Mouse (Mus musculus) lung, adult 10 weeks (tissue): ENCODE results near the gene Rhoa. TPM values are rescaled to one million over a fixed set of nuclear protein-coding genes. Genes with fewer than 3 reads are reported as not detected.

ENCODE experiments used
- polyA plus RNA-seq: library from polyadenylated mRNA; stranded (reverse); fragments of 350-450 nt; fragmentation: Illumina TruSeq; extraction: RNeasy Lipid Tissue Mini Kit (QIAGEN cat#74804); gene quantifications from one replicate; pipeline ENCODE4 v1.2.3, GENCODE M21; 2014; ENCODE audit warnings: low read depth, low replicate concordance; ENCODE audit not compliant: insufficient read depth

Gene Rhoa
- polyA plus RNA-seq, result 388 TPM

DNA sequence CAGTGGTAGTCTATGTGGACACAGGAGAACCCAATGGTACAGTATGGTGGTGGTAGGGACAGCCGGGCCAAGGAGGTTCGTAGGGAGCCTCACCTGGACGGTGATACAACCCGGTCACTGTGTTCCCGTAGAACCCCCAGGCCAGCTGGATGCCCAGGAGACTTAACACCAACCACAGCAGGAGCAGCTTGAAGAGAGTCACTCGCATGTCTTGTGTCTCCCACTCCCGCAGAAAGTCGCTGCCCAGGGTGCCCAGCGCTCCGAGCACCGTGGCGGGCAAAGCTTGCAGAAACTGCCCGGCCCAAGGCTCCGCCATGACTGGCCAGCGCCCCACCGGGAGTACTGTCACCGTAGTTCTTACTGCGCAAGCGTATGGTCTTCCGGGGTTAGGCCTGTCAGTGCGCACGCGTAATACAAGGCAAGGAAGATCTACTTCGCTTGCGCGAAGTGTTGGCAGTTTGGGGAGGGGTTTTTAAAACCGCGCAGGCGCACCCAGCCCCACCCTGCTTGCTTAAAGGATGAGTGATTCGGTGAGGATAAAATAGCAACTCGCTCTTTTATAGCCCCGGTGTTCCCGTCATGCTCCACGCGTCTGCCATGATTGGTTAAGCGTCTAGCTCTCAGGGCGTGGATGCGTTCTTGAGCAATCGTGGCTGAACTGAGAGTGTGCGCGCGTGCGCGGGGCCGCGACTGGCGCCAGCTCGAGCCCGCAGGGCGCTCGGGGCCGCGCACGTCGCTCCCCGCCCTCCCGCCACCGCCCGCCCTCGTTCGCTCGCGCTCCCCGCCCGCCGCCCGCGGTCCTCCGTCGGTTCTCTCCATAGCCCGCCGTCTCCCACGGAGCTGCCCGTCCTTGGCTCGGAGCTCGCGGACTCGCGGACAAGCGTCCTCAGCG is at the start of gene Rhoa, which contains the start of gene Tcta:
Gene Rhoa, plus strand, starts transcription at position 501 of the 892 bp plus-strand sequence.
Gene Tcta, minus strand, starts transcription at position 532 of the 892 bp plus-strand sequence.

DNA sequence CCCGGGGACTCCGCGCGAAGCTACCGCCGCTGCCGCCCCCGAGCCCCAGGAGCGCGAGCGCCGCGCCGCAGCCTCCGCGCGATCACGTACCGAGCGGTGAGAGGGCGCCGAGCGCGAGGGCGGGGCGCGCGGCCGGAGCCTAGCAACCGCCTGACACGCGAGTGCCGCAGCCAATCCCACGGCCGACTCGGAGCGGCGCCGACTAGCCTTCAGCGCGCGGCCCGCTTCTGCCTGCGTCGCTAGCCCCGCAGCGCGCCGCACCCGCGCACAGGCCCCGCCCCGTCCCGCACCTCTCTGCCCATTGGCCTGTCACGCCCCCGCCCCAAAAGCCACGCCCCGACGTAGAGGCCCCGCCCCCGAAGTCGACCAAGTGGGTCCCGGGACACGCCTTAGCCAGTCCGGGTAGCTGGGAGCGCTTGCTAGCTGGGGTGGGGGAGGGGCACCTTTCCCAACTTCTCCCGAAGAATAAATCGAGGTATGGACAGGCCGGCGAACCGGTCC is 42.2 kb upstream of the Rhoa start, which contains the start of gene Dag1:
Gene Dag1, minus strand, starts transcription at position 269 of the 501 bp plus-strand sequence.

DNA sequence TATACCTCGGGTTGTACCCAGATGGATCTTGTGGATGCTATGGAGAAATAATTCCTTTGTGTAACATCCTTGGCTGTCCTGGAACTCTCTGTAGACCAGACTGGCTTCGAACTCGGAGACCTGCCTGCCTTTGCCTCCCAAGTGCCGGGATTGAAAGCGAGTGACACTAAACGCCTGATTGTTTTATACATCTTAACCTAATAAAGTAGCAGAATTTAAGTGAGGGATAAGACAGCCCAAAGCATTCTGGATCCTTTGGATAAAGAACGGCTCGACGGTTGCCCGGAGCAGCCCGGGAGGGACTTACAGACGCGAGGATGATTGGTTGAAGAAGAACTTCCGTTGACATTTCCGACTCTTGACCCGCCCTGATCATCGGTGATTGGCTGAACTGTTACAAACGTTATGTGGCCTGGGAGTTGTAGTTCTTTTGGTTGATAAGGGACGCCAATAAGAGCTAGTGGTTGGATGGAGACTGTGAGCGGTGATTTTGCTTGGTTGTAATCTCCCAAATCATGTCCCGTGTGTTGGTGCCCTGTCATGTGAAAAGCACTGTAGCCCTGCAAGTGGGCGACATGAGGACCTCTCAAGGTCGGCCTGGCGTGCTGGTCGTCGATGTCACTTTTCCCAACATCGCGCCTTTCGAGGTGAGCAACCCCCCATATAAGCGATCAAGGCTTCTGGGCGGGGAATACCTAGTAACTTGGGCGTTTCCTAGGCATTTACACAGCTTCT is 15.7 kb upstream of the Rhoa start, which contains the start of gene Nicn1:
Gene Nicn1, plus strand, starts transcription at position 414 of the 735 bp plus-strand sequence.

DNA sequence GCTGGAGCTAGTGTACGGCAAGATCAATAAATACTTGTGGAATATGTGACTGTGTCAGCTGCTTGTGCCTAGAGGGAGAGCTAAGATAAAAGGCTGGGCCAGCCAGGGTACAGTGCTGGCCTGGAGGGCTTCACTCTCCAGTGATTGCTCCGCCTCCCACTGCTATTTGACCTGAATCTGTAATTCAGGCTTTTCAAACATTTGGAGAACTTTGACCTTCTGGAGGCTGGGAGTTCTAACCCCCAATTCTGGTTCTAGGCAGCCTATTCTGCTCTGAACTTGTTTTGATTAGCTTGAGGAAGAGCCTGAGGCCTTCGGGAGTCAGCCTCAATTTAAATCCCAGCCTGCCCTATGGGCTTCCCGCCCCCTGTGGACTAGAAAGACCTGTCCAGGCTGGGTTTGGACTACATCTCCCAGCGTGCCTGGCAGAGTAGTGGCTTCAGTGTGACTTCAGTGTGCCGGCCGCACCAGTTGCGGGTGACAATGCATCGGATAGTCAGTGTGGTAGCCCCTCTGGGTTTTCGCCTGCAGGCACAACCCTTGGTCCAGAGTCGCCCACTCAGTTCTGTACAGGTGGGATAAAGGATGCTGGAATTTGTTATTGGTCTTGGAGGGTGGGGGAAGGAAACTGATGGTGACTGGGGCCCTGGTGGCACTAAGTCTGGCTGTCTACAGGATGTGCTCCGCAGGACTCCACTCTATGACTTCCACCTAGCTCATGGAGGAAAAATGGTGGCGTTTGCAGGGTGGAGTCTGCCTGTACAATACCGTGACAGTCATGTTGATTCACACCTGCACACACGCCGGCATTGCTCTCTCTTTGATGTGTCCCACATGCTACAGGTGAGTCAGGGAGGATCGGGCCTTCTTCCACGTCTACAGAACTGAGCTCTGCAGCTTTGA is 9.2 kb upstream of the Rhoa start, which contains the start of gene Amt:
Gene Amt, plus strand, starts transcription at position 401 of the 903 bp plus-strand sequence.

DNA sequence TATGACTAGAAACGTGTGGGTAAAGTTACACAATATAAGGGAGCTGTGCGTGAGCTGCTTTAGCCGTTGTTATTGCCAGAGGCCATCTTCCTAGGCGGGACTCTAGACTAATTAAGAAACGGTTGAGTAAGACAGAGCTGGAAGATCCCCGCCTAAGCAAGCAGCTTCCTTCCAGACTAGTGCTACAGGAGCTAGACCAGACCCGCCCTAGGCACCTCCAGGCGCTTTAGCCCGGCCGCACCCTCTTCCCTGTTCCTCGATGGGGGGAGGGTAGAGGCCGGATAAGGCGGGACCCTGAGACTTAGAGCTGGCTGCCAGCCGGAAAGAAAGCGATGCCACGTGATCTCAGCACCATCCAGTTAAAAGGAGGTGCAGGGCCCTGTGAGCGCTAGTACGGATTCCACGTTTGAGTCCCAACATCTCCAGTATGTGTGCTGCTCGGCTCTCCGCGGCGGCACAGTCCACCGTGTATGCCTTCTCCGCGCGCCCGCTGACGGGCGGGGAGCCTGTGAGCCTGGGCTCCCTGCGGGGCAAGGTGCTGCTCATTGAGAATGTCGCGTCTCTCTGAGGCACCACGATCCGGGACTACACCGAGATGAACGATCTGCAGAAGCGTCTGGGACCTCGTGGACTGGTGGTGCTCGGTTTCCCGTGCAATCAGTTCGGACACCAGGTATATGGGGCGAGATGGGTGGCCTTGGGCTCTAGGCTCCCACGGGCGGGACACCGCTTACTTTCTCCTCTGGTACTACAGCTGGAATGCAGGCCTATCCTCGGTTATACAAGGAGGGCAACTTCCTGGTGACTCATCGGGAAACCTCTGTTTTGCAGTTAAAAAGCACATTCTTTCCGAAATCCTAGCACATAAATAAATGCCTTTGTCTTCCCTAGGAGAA is 33.2 kb downstream of the Rhoa start, which contains the start of gene Gpx1:
Gene Gpx1, plus strand, starts transcription at position 18 of the 896 bp plus-strand sequence.

DNA sequence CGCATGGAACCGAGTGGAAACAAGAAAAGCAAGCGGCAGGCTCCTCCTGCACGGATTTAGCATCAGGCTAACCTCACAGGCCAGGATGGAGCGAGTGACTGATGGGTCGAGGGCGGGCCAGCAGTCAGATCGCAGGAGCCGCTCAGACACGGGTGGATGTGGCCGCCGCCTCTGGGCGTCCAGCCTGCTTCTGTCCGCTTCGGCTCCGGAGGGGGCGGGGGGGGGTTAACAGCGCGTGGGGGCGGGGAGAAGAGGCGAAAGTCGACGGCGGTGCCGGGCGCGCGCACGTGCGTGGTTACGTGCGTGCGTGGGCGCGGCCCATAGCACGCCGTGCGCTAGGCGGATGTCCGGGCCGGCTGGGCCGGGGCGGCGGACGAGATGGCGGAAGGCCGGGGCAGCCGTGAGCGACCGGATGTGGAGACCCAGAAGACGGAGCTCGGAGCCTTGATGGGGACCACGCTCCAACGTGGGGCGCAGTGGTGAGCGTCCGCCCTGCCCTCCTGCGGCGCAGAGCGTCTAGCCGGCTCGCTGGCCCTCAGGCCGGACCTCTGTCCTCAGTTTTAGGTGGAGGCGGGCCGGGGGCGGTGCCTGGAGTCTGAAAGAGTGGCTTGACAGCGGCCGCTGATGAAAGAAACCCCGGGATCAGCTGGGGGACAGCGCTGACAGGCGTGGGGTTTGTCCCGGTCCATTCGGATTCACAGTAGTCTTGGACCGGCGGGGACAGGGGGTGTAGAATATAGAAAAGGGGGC is 41.8 kb downstream of the Rhoa start, which contains the start of gene Usp4:
Gene Usp4, plus strand, starts transcription at position 314 of the 750 bp plus-strand sequence.

Other genes starting within 250 kb of the Rhoa start
- 0.99 TPM for gene Mst1, start 225.7 kb upstream of the Rhoa start, polyA plus RNA-seq
- gene Rnf123, start 222.8 kb upstream of the Rhoa start, polyA plus RNA-seq, result 18.4 TPM
- gene Apeh, start 211.5 kb upstream of the Rhoa start, polyA plus RNA-seq, result 37.5 TPM
- gene Bsn, start 115.7 kb upstream of the Rhoa start, polyA plus RNA-seq, result 0.09 TPM
- 48.3 TPM for gene Dag1, start 42.2 kb upstream of the Rhoa start, polyA plus RNA-seq
- 14.1 TPM for gene Nicn1, start 15.7 kb upstream of the Rhoa start, polyA plus RNA-seq
- gene Amt, start 9.3 kb upstream of the Rhoa start, polyA plus RNA-seq, result 5.4 TPM
- gene Tcta, start within 50 bp of the Rhoa start, polyA plus RNA-seq, result 63.8 TPM
- 781 TPM for gene Gpx1, start 32.8 kb downstream of the Rhoa start, polyA plus RNA-seq
- 62.5 TPM for gene Usp4, start 41.7 kb downstream of the Rhoa start, polyA plus RNA-seq
- gene 1700102P08Rik, start 86.7 kb downstream of the Rhoa start, polyA plus RNA-seq, result 0.82 TPM
- not detected for gene Ccdc36, start 122.4 kb downstream of the Rhoa start, polyA plus RNA-seq
- not detected for gene BC048562, start 130.4 kb downstream of the Rhoa start, polyA plus RNA-seq
- gene Ccdc71, start 154.4 kb downstream of the Rhoa start, polyA plus RNA-seq, result 16.2 TPM
- gene Klhdc8b, start 155.5 kb downstream of the Rhoa start, polyA plus RNA-seq, result 27.7 TPM
- gene Lamb2, start 173.6 kb downstream of the Rhoa start, polyA plus RNA-seq, result 37.0 TPM
- 38.6 TPM for gene Usp19, start 184.5 kb downstream of the Rhoa start, polyA plus RNA-seq
- 46.7 TPM for gene Qars, start 201.6 kb downstream of the Rhoa start, polyA plus RNA-seq
- gene Qrich1, start 210.7 kb downstream of the Rhoa start, polyA plus RNA-seq, result 27.9 TPM